Mouse (Mus musculus) stomach, postnatal 0 days (tissue): ENCODE measurements at regions not wholly inside any gene's neighbourhood (a gene's known extent, or its start where the extent isn't known, plus 50 kb on each side); places are given as distances from the start of the nearest gene placed in this dataset.

ENCODE experiments used
- CTCF ChIP-seq: IDR thresholded peaks from 2 replicates; pipeline ENCODE4 v1.5.1; 2016; ENCODE audit warnings: antibody characterized with exemption, low read depth, mild to moderate bottlenecking, moderate library complexity
- EP300 ChIP-seq: optimal IDR thresholded peaks from 2 replicates; pipeline ENCODE3; 2016; ENCODE audit warnings: antibody characterized with exemption

GRCm38 (mm10) chr16:18686044-18686761 lies 56.4 kb upstream of the Sept5 start:
- no peak for TF ChIP-seq CTCF
- TF ChIP-seq EP300, result no peak
